Mouse (Mus musculus) T-helper 2 cell (primary cell): ENCODE measurements around the gene Pbx4.

Experiments used
- in situ Hi-C: fragments of 300-600 bp; cut with MboI, MseI; formaldehyde crosslinking; loops from one replicate; pipeline ENCODE4 v1.15.1; 2025; ENCODE audit warnings: high pct_unique_total_duplicates

Pbx4 gene

DNA sequence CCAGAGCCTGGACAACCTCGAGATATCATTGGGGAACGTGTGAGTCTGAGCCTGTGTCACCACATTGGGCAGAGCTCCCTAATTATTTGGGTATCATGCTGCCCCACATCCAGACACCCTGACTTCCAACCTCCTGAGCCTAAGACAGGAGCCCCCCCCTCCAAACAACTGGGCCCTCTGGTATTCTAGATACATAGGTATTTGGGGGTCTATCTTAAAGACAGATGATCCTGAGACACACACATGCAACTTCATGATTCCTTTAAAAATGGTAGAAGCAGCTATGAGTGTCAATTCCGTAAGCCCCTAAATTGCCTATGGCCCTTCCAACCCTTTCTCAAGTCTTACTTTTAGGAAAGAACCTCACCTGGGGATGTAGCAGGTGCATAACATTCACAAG, 22.5 kb upstream of the Pbx4 start:
- in situ Hi-C loops = no loop called here

- in situ Hi-C loops = no loop called here
These were observed 17.4 kb upstream of the Pbx4 start for GRCm38 (mm10) chr8:69814881-69815280.

GRCm38 (mm10) chr8:69815396-69815795, 16.9 kb upstream of the Pbx4 start:
- in situ Hi-C loops = no loop called here

DNA sequence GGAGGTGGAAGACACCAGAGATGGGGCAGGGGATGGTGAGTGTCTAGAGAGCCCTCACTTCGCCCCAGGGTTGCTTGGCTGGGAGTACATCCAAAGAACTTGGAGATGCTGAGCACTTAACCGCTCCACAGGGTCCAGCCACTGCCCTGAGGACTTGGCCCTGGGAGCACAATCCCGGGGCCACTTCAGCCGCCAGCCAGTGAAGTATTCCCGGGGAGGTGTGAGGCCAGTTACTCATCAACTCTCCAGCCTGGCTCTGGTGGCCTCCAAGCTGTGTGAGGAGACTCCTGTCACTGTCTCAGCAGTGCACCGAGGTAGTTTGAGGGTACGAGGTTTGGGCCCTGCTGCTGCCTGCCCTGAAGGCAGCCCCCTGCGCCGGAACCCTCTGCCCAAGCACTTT, 11.8 kb upstream of the Pbx4 start:
- in situ Hi-C loops = no loop called here

GRCm38 (mm10) chr8:69821971-69822385, 10.3 kb upstream of the Pbx4 start:
- in situ Hi-C loops = no loop called here

GRCm38 (mm10) chr8:69822386-69823191, 9.7 kb upstream of the Pbx4 start, which contains the start of gene Lpar2:
Lpar2 (plus strand) TSS chr8:69822429.
- in situ Hi-C loops = no loop called here

DNA sequence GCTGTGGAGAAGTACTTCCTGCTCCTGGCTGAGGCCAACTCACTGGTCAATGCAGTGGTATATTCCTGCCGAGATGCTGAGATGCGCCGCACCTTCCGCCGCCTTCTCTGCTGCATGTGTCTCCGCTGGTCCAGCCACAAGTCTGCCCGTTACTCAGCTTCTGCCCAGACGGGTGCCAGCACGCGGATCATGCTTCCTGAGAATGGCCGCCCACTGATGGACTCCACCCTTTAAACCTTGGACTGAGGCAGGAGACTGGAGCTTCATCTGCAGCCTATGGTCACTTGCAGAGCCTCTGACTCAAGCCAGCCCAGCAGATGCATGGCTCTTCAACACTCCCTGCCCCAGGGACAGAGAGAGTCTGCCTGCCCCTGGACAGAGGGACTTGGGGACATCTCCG, 5.9 kb upstream of the Pbx4 start:
- in situ Hi-C loops = no loop called here

GRCm38 (mm10) chr8:69837057-69837682, 4.9 kb downstream of the Pbx4 start:
- in situ Hi-C loops = loop anchor here (10.0 kb wide), 1 partner anchor 212 kb away; the partner anchor contains the start of gene Zfp868

DNA sequence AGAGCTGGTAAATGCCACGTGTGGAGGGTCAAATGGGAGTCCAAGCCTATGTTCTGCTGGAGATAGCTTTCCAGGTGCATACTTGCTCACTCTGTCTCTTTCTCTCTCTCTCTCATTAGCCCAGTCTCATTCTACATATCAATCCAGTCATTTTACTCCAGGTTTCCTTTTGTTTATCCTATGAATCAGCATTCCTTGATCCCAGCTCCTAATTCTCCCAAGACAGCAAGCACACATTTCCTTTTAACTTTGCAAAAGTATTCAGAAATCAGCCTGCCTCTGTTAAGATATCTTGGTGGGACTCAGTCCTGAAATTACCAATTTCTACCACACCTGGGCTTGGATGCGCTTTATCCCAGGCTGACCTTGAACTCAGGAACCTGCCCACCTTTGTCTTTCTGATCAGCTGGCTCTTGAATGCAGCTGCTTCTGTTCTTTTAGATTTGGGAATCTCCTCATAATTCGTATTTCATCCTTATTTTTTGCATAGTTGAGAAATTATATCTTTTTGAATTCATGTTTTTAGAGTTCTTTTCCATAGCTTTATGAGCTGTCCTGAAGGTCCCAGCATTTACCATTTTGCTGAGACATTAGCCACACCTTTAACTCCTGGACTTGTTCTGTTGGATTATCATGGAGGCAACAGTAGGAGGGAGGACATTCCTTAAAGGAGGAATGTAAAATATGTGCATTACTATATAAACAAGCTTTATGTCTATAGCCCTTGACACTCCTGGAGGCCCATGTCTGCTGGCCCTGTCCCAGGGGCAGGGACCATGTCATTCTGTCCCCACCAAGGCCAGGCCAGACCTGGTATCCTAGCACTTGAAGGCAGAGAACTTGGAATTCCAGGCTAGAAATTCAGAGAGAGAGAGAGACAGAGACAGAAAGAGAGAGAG, 15.1 kb downstream of the Pbx4 start:
- in situ Hi-C loops = no loop called here

DNA sequence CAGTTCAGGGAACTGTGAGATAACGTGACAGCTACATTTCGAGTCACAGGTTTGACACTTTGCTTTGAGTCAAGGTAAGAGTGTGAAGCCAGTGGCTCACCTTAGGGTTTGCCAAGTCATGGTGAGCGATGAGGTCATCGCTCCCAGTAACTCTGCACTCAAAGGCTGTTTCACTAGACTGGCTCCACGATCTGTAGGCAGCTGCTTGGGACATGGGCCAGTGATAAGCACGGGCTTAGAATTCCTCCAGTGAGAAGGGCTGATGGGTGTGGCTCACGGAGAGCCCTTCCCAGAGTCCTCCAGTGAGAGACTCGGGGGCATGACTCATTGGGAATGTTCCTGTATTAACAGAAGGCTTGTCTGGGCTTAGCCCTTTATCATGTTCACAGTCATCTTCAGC, 16.7 kb downstream of the Pbx4 start:
- in situ Hi-C loops = no loop called here

DNA sequence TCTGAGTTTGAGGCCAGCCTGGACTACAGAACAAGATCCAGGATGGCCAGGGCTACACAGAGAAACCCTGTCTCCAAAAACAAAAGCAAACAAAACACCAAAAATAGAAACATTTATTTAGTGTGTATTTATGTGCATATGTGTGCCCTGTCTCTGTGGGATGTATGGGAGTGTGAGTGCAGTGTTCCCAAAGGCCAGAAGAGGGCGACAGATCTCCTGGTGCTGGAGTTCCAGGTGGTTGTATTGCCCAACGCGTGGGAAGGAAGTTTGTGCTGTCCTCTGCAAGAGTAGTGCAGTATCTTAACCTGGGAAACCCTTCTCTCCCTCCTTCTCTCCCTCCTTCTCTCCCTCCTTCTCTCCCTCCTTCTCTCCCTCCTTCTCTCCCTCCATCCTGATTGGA, 17.6 kb downstream of the Pbx4 start:
- in situ Hi-C loops = no loop called here

DNA sequence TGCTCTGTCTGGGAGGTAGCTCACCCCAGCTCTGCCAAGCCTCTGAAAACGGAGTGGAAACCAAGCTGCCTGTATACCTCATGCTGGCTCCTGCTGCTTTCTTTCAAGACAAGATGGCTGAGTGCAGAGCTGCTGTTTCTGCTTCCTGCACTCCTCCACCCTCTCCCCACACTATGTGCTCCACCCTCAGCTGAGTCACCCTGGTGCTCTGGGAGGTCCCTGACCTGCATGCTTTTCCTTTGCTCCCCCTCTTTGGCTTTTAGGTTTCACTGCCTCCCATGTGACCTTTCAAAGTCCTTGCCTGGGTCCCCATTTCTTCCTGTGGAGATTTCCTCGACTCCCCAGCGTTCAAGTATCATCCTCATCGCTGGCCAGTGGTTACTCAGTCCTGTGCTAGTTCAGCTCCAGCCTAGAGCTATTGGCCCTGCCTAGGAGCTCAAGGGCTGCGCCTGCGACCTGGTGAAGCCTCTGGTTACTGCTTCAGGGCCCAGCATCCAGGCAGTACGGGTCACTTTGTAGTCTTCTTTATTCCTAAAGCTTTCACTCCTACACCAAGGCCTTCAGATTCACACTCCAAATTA, 18.7 kb downstream of the Pbx4 start:
- in situ Hi-C loops = no loop called here

DNA sequence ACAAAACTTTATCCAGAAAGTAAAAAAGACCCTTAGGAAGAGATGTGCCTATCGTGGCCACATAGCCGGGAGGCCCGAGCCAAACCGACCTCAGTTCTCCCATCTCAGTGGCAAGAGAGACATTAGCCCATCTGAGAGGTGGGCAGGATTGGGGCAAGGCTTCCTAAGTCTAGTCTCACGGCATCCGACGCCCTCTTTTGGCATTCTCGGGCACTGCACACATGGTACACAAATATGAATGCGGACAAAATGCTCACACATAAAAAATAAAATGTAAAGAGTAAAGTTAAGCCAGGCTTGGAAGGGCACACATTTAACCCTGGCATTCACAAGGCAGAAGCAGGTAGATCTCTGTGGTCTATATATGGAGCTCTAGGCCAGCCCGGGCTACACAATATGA, 21.6 kb downstream of the Pbx4 start:
- in situ Hi-C loops = no loop called here

- in situ Hi-C loops = no loop called here
These were observed 28.5 kb downstream of the Pbx4 start for GRCm38 (mm10) chr8:69860807-69861206.

- in situ Hi-C loops = no loop called here
These were observed 29.0 kb downstream of the Pbx4 start for GRCm38 (mm10) chr8:69861251-69861650.

DNA sequence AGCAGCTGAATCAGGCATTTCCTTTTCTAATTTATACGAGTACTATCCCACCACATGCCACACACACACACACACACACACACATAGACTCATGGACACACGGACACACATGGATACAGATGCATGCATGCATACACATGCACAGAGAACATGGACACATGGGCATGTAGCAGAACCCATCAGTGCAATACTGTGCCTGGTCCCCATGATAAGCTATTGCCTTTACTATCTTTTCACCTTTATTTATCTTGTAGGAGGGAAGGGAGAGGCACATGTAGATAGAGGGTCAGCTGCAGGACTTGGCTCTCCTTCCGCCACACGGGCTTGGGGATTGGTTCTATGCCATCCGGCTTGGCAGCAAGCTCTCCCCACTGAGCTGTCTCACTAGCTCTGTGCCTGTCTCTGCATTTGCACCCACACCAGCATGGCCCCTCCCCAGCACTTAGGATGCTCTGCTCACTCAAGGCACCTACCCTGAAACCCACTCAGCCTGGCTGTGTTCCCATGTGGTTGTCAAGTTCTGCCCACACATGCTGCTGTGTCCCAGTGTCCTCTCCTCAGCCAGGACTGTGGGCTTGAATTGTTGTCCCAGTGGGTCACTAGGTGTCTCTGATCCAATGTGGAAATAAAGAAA, 31.2 kb downstream of the Pbx4 start:
- in situ Hi-C loops = no loop called here

DNA sequence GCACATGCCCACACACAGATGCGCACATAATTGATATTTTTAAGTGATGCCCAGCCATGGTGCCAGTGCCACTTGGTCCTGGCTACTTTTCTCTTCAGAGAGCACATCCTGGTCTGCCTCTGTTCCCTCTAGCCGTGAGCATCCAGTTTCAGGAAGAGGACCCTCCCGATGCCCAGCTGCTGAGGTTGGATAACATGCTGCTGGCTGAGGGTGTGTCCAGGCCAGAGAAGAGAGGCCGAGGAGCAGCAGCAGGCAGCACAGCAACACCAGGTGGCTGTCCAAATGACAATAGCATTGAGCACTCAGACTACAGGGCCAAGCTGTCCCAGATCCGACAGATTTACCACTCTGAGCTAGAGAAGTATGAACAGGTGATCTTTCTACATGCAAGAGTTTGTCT, 31.9 kb downstream of the Pbx4 start:
- in situ Hi-C loops = no loop called here

GRCm38 (mm10) chr8:69867696-69868326, 35.5 kb downstream of the Pbx4 start:
- in situ Hi-C loops = no loop called here

- in situ Hi-C loops = no loop called here
These were observed 37.9 kb downstream of the Pbx4 start for GRCm38 (mm10) chr8:69870003-69870765.

- in situ Hi-C loops = no loop called here
These were observed 38.6 kb downstream of the Pbx4 start for GRCm38 (mm10) chr8:69870907-69871306.
